Mouse (Mus musculus) forebrain, embryonic 14.5 days (tissue): ENCODE data around the gene Neu2. TPM values are rescaled to one million over a fixed set of nuclear protein-coding genes. Genes with fewer than 3 reads are reported as not detected.
A peak's percentile ranks its signal among the peaks of the same experiment; 100 is the strongest.

Experiments
- ATAC-seq: fragments of 200-750 bp; cut with Nextera tagmentation; 2 replicates; pipeline ENCODE4 v1.8.0; 2017; ENCODE audit warnings: mild to moderate bottlenecking, moderate library complexity
- DNase-seq: peaks from one replicate; pipeline ENCODE4 v3.0.0-alpha.2; 2015; ENCODE audit warnings: low spot score
- H3K27ac ChIP-seq: fragments of 300-500 bp; sonication (generic); 2 replicates; pipeline ENCODE4 v1.5.1; 2014; ENCODE audit warnings: low read depth, mild to moderate bottlenecking, control low read depth, low read length, moderate library complexity
- H3K27me3 ChIP-seq: fragments of 300-500 bp; sonication (generic); replicated peaks from 2 replicates; pipeline ENCODE4 v1.6.1; 2014; ENCODE audit warnings: low read length, control low read depth, mixed read lengths; ENCODE audit not compliant: control insufficient read depth, insufficient read depth
- H3K36me3 ChIP-seq: fragments of 300-500 bp; sonication (generic); 2 replicates; pipeline ENCODE4 v1.6.1; 2014; ENCODE audit warnings: low read length, control low read depth; ENCODE audit not compliant: control insufficient read depth, insufficient read depth
- H3K4me1 ChIP-seq: fragments of 300-500 bp; sonication (generic); 2 replicates; pipeline ENCODE4 v1.6.1; 2014; ENCODE audit warnings: antibody characterized with exemption, low read length, control low read depth; ENCODE audit not compliant: control insufficient read depth, insufficient read depth
- H3K4me2 ChIP-seq: fragments of 300-500 bp; sonication (generic); 2 replicates; pipeline ENCODE4 v1.6.1; 2014; ENCODE audit warnings: mild to moderate bottlenecking, control low read depth, low read length
- H3K4me3 ChIP-seq: fragments of 300-500 bp; sonication (generic); 2 replicates; pipeline ENCODE4 v1.5.1; 2014; ENCODE audit warnings: low read depth, low read length, control low read depth
- H3K9ac ChIP-seq: fragments of 300-500 bp; sonication (generic); 2 replicates; pipeline ENCODE4 v1.6.1; 2014; ENCODE audit warnings: mild to moderate bottlenecking, low read length, control low read depth, moderate library complexity
- H3K9me3 ChIP-seq: fragments of 300-500 bp; sonication (generic); replicated peaks from 2 replicates; pipeline ENCODE4 v1.6.1; 2016; ENCODE audit warnings: low read length, control low read depth, mixed read lengths; ENCODE audit not compliant: control insufficient read depth
- WGBS: fragments of 180-500 bp; shearing (Covaris S2); extraction: QIAGEN DNeasy Blood & Tissue Kit; methylation state at CpG from one replicate; pipeline ENCODE4 v1.1.7; 2014; 5-methylcytosine and 5-hydroxymethylcytosine counted together
- polyA plus RNA-seq: library from polyadenylated mRNA; unstranded; fragments of >200 nt; fragmentation: Nextera tagmentation; extraction: Ambion mirVana; gene quantifications from 2 replicates; pipeline ENCODE4 v1.2.1, GENCODE M21; 2014

Neu2 gene
- polyA plus RNA-seq, 1 experiment from 2014 or later, result 0.17 TPM

DNA sequence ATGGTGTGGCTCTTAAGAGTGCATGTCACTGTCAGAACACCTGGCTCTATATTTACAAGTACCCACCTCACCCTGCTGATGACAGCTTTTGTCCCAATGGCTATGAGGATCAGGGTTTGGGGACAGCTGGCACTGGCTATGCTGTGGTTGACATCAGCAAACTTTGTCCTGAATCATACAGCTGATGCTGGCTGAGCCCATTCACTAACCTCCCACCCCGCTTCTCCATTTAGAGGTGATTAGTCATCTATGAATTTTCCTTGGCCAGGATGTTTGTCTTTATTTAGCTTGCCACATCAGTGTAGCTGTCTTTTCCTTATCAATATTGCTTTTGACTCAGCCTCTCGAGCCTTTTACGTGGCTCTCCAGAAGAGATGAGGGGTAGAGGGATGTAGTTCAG, 17.4 kb upstream of the Neu2 start:
- DNase-seq (no peak), ATAC-seq (no peak)
- Histone ChIP-seq H3K36me3 (no peaks in the 10 kb centered on the region), H3K27ac (no peak overlapping the region), H3K27me3 (no peaks in the 10 kb centered on the region), H3K4me1 (no peaks in the 10 kb centered on the region), H3K9me3 (no peaks in the 10 kb centered on the region), H3K4me2 (no peak overlapping the region), H3K9ac (no peak overlapping the region), H3K4me3 (no peak overlapping the region)
- 92% methylated on average over 3 of the region's 3 CpGs for WGBS

DNA sequence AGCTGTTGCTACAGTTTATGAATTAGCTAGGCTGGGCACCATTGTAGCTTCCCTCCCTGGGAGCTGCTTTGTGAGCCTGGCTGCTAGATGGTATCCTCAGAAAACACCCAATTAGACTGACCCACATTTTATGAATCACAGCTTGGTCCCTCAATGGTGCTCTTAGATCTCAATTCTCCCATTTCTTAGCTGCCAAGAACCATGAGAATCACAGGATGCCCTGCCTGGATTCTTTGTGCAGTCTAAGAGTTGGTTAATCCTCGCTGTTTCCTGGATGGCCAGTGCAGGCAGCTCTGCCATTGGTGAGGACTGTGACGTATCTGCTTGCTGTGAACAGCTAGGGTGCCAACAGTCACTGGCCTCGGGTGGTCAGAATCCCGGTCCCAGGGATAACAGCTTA, 16.1 kb upstream of the Neu2 start:
- DNase-seq (no peak), ATAC-seq (no peak)
- Histone ChIP-seq H3K27me3 (no peaks in the 10 kb centered on the region), H3K4me2 (no peak overlapping the region), H3K9ac (no peak overlapping the region), H3K36me3 (no peaks in the 10 kb centered on the region), H3K27ac (no peak overlapping the region), H3K9me3 (no peaks in the 10 kb centered on the region), H3K4me1 (no peaks in the 10 kb centered on the region), H3K4me3 (no peak overlapping the region)
- 71% methylated on average over 4 of the region's 4 CpGs for WGBS

DNA sequence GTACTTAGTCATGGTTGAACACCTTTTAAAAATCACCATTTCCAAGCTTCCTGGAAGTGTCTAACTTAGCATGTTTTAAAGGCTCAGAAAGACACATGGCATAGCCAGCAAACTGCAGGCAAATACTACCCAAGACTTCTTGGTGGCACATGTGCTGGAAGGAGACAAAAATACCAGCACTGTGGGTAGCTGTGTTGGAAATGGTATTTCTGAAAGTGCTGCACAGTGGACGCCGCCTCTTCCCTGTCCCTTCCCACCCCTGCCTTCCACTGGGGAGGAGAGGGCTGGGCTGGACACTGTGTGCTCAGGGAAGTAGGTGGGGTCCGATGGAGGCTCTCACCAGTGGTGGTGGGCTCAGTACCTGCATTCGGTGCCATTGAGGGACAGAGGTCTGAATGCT, 4.2 kb upstream of the Neu2 start:
- DNase-seq (no peak), ATAC-seq (no peak)
- H3K4me2 ChIP-seq, result no peak overlapping the region
- no peak overlapping the region for H3K4me3 ChIP-seq
- 92% methylated on average over 4 of the region's 4 CpGs for WGBS
- H3K27ac ChIP-seq, result no peak overlapping the region
- no peak overlapping the region for H3K9ac ChIP-seq
- H3K36me3 ChIP-seq, result no peaks in the 10 kb centered on the region
- no peaks in the 10 kb centered on the region for H3K9me3 ChIP-seq
- peaks cover 21% of the 10 kb centered on the region for H3K27me3 ChIP-seq
- peaks cover 5% of the 10 kb centered on the region; the same call in 1 of the 2 replicates for H3K4me1 ChIP-seq

DNA sequence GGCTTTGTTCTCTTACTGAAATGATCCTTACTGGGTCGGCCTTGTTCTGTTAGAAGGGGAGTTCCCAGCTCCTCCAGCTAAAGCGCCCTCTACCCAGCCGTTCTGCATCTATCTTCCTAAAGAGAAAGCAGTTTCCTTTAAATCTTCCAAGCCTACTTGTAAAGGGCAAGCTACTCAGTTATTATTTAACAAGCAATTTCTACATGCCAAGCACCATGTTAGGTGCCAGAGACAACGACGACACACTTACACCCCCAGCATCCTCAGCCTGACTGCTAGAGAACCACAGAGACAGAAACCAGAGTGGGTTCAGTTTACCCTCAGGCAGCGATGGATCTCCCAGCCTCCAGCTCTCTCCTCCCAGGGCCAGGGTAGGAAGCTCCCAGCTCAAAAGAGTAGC, 1.8 kb upstream of the Neu2 start:
- ATAC-seq (no peak), DNase-seq (no peak)
- Histone ChIP-seq H3K4me3 (no peak overlapping the region), H3K36me3 (no peaks in the 10 kb centered on the region), H3K9ac (no peak overlapping the region), H3K4me2 (no peak overlapping the region), H3K9me3 (no peaks in the 10 kb centered on the region), H3K4me1 (peaks cover 5% of the 10 kb centered on the region; the same call in 1 of the 2 replicates), H3K27ac (no peak overlapping the region), H3K27me3 (peaks cover 25% of the 10 kb centered on the region)
- WGBS, result 60% methylated on average over 6 of the region's 6 CpGs

DNA sequence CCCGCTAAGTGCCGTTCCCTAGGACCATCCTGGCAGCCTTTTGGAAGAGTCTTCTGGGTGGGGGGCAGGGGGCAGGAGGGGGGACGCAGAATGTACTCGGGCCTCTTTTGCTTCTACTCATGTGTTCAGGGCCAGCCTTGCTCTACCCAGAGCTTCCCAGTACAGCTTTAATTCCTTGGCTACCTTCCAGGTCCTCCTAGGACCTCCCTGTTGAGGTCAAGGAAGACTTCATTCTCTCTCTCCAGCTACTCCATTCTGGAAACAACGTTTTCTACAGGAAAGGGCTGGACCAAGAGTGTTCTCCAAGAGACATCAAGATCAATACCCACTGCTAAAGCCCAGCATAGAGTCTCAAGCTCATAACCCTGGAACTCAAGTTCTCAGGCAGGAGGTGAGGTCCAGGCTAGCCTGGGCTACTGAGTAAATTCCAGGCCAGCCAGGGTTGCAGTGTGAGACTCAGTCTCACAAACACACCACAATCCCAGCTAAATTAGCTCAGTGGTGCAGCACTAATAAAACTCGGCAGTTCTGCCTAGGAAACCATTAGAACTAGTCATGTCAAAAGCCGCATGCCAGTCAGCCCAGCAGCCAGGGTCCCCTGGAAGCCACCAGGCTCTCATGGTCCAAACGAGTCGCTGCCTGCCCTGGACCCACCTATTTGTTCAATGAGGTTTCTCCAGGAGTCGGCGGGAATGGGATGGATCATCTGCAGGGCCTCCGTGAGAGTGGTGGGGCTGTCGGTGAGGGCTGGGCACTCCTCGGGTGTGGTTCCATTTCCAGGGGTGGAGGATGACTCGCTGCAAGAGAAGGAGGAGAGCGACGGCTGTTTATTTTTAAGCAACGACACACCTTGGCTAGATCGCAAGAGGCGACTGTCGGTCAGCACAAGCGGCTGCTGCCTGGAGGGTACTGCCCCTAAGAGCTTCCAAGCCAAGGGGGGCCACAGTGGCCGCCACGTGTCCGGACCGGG, 813 bp upstream of the Neu2 start:
- Histone ChIP-seq H3K4me3 (peak overlapping the region; percentile 69), H3K36me3 (no peaks in the 10 kb centered on the region), H3K9me3 (no peaks in the 10 kb centered on the region), H3K27ac (no peak overlapping the region), H3K27me3 (peaks cover 25% of the 10 kb centered on the region), H3K9ac (peak overlapping the region; percentile 79; the same call in 1 of the 2 replicates), H3K4me1 (peaks cover 5% of the 10 kb centered on the region; the same call in 1 of the 2 replicates), H3K4me2 (peak overlapping the region; percentile 94)
- WGBS, result 22% methylated on average over 26 of the region's 26 CpGs
- no peak for ATAC-seq
- DNase-seq, result no peak

DNA sequence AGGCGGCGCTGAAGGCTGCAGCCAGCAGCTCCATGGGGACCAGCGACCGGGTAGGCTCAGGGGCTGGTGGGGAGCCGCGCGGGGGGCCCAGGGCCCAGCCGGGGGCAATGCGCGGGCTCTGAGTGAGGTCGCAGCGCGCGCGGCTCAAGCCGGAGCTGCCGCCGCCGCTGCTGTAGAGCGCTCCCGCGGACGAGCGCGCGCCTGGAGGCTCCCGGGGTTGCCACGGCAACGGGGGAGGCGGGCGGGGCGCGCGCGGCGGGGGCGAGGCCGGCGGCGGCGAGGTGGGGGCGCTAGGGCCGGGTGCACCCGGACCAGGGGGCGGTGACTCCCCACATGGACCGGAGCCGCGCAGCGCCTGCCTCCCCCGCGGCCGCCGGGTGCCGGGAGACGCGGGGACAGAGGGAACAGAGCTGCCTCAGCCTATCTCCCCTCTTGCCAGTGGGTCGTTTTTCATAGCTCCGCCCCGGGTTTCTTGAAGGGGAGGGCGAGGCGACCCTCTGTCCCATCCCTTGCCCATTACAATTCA, 540 bp downstream of the Neu2 start:
- Histone ChIP-seq H3K9me3 (no peaks in the 10 kb centered on the region), H3K4me3 (peak overlapping the region; percentile 69), H3K4me1 (peaks cover 5% of the 10 kb centered on the region; the same call in 1 of the 2 replicates), H3K36me3 (no peaks in the 10 kb centered on the region), H3K4me2 (peak overlapping the region; percentile 94), H3K27ac (no peak overlapping the region), H3K27me3 (peaks cover 25% of the 10 kb centered on the region), H3K9ac (peak overlapping the region; percentile 79)
- under 1% methylated on average over 41 of the region's 61 CpGs for WGBS
- DNase-seq (peak; percentile 80), ATAC-seq (peak; percentile 91)

DNA sequence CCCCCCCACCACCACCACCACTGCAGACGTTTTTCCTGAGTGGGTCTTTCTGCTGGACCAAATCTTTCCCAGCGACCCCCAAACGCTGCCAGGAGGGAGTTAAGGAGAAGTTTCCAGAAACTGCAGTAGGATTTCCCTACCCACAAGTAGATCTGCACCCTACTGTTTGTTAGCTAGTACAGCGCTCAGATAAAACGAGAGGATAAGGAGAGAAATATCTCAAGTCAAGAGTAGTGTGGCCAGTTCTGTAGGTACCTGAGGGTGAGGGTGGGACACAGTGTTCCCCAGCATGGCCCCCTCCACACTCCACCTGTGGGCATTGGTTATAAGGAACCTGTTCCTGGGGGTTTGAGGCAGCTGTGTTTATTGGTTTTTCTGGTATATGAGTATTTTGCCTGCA, 1.2 kb downstream of the Neu2 start:
- Histone ChIP-seq H3K27ac (no peak overlapping the region), H3K4me3 (peak overlapping the region; percentile 69), H3K9me3 (no peaks in the 10 kb centered on the region), H3K9ac (no peak overlapping the region), H3K36me3 (no peaks in the 10 kb centered on the region), H3K4me1 (peaks cover 5% of the 10 kb centered on the region; the same call in 1 of the 2 replicates), H3K27me3 (peaks cover 25% of the 10 kb centered on the region), H3K4me2 (peak overlapping the region; percentile 94)
- 11% methylated on average over 5 of the region's 5 CpGs for WGBS
- ATAC-seq (peak; percentile 22; the same call in 1 of the 2 replicates), DNase-seq (no peak)

DNA sequence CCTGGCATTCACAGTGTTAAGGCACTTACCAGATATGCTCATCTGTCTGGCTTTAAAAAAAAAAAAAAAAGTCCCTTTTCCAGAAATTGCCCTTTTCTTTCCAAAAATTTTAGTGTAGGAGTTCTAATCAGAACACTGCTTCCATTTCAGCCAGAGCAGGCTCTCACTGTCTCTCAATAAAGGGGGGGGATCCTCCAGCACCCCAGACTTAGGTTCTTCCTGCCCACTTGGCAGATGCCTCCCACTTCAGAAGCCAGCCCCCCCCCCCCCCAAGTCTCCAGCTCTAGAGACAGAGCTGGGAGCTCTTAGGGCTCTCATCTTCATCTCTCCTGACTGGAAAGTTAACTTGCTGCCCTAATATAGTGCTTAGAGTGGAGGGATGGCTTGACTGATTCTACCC, 10.8 kb downstream of the Neu2 start:
- Histone ChIP-seq H3K4me3 (no peak overlapping the region), H3K9me3 (no peaks in the 10 kb centered on the region), H3K4me1 (no peaks in the 10 kb centered on the region), H3K4me2 (no peak overlapping the region), H3K9ac (no peak overlapping the region), H3K27ac (no peak overlapping the region), H3K27me3 (no peaks in the 10 kb centered on the region), H3K36me3 (no peaks in the 10 kb centered on the region)
- DNase-seq (no peak), ATAC-seq (no peak)

DNA sequence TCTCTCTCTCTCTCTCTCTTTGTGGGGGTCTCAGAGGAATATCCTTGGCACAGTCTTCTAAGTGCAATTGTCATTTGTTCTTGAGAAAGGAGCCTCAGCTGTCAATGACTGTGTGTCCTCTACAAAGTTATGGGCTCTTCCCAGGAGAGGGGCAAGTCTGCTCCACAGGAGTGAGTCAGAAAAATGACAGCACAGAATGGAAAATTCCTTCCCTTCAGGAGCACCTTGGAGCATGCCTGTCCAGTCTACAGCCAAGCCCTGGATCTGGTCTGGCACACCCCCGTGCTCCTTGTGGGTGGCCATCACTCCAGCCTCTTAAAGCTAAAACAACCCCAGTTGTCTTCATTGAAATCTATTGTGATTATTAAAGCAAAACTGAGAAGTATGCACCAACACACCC, 11.8 kb downstream of the Neu2 start:
- no peaks in the 10 kb centered on the region for H3K4me1 ChIP-seq
- DNase-seq, result no peak
- no peaks in the 10 kb centered on the region for H3K36me3 ChIP-seq
- no peak overlapping the region for H3K4me2 ChIP-seq
- no peak overlapping the region for H3K27ac ChIP-seq
- ATAC-seq, result no peak
- H3K9ac ChIP-seq, result no peak overlapping the region
- no peak overlapping the region for H3K4me3 ChIP-seq
- H3K9me3 ChIP-seq, result no peaks in the 10 kb centered on the region
- H3K27me3 ChIP-seq, result no peaks in the 10 kb centered on the region
- WGBS, result 68% methylated on average over 1 of the region's 1 CpGs
